Mouse (Mus musculus) liver, embryonic 11.5 days (tissue): ENCODE data around the gene Mmgt1. TPM values are rescaled to one million over a fixed set of nuclear protein-coding genes. Genes with fewer than 3 reads are reported as not detected.

Source experiments
- ATAC-seq: fragments of 200-750 bp; cut with Nextera tagmentation; replicated peaks from 2 replicates; pipeline ENCODE4 v1.8.0; 2017; ENCODE audit warnings: moderate number of reproducible peaks, mild to moderate bottlenecking, moderate TSS enrichment, moderate library complexity; ENCODE audit not compliant: low FRiP score
- DNase-seq: peaks from one replicate; pipeline ENCODE4 v3.0.0-alpha.2; 2017; ENCODE audit warnings: low spot score
- H3K27ac ChIP-seq: fragments of 300-500 bp; sonication (generic); 2 replicates; pipeline ENCODE4 v1.5.1; 2014; ENCODE audit warnings: mild to moderate bottlenecking, low read depth, low read length, control low read depth
- H3K27me3 ChIP-seq: fragments of 300-500 bp; sonication (generic); replicated peaks from 2 replicates; pipeline ENCODE4 v1.6.1; 2014; ENCODE audit warnings: low read length, mixed read lengths; ENCODE audit not compliant: control insufficient read depth, insufficient read depth
- H3K36me3 ChIP-seq: fragments of 300-500 bp; sonication (generic); 2 replicates; pipeline ENCODE4 v1.6.1; 2014; ENCODE audit warnings: mild to moderate bottlenecking, low read length, moderate library complexity, mixed read lengths; ENCODE audit not compliant: control insufficient read depth, insufficient read depth
- H3K4me1 ChIP-seq: fragments of 300-500 bp; sonication (generic); replicated peaks from 2 replicates; pipeline ENCODE4 v1.6.1; 2014; ENCODE audit warnings: low read length, mixed read lengths; ENCODE audit not compliant: control insufficient read depth, insufficient read depth
- H3K4me2 ChIP-seq: fragments of 300-500 bp; sonication (generic); 2 replicates; pipeline ENCODE4 v1.6.1; 2014; ENCODE audit warnings: mild to moderate bottlenecking, control low read depth, moderate library complexity
- H3K4me3 ChIP-seq: fragments of 300-500 bp; sonication (generic); 2 replicates; pipeline ENCODE4 v1.5.1; 2014; ENCODE audit warnings: low read depth, low read length, control low read depth
- H3K9ac ChIP-seq: fragments of 300-500 bp; sonication (generic); 2 replicates; pipeline ENCODE4 v1.6.1; 2014; ENCODE audit warnings: low read depth, low read length, control low read depth
- H3K9me3 ChIP-seq: fragments of 300-500 bp; sonication (generic); 2 replicates; pipeline ENCODE4 v1.6.1; 2016; ENCODE audit warnings: low read length, inconsistent platforms, mixed read lengths; ENCODE audit not compliant: control insufficient read depth
- WGBS: fragments of 180-500 bp; shearing (Covaris S2); extraction: QIAGEN DNeasy Blood & Tissue Kit; methylation state at CpG from one replicate; pipeline ENCODE4 v1.1.7; 2014; 5-methylcytosine and 5-hydroxymethylcytosine counted together
- polyA plus RNA-seq: library from polyadenylated mRNA; unstranded; fragments of >200 nt; fragmentation: Nextera tagmentation; extraction: Ambion mirVana; gene quantifications from 2 replicates; pipeline ENCODE4 v1.2.1, GENCODE M21; 2014

Mmgt1 gene
- 20.2 and 25.0 TPM in 2 replicates for polyA plus RNA-seq

GRCm38 (mm10) chrX:56597887-56598640 is at the start of gene Mmgt1:
Gene Mmgt1 (minus strand): TSS chrX:56598069.
- Histone ChIP-seq H3K4me2 (peak within 1 kb of the TSS; percentile 64), H3K36me3 (no peaks in the 10 kb centered on the region), H3K4me3 (peak within 1 kb of the TSS; percentile 77), H3K4me1 (0 out of 2 replicates have a peak, but pooled peaks cover 2% of the 10 kb centered on the region), H3K27me3 (no peaks in the 10 kb centered on the region), H3K9me3 (no peaks in the 10 kb centered on the region), H3K27ac (peak within 1 kb of the TSS; percentile 55; the same call in 1 of the 2 replicates), H3K9ac (peak within 1 kb of the TSS; percentile 85)
- 12% methylated on average over 44 of the region's 44 CpGs for WGBS
- DNase-seq: peak; percentile 81
- peak; percentile 98 for ATAC-seq

GRCm38 (mm10) chrX:56640066-56640465 is 42.2 kb upstream of the Mmgt1 start:
- Histone ChIP-seq H3K9me3 (no peaks in the 10 kb centered on the region), H3K9ac (no peak overlapping the region), H3K27me3 (no peaks in the 10 kb centered on the region), H3K27ac (no peak overlapping the region), H3K4me2 (no peak overlapping the region), H3K4me1 (no peaks in the 10 kb centered on the region), H3K36me3 (no peaks in the 10 kb centered on the region), H3K4me3 (no peak overlapping the region)
- 13% methylated on average over 1 of the region's 1 CpGs for WGBS
- DNase-seq (no peak), ATAC-seq (no peak)

- ATAC-seq (no peak), DNase-seq (no peak)
- WGBS: 89% methylated on average over 5 of the region's 5 CpGs
These were observed 38.3 kb upstream of the Mmgt1 start for GRCm38 (mm10) chrX:56636185-56636584.

GRCm38 (mm10) chrX:56615236-56615635 is 17.4 kb upstream of the Mmgt1 start:
- Histone ChIP-seq H3K36me3 (no peaks in the 10 kb centered on the region), H3K27ac (no peak overlapping the region; the same call in 1 of the 2 replicates), H3K9me3 (no peaks in the 10 kb centered on the region), H3K4me1 (no peaks in the 10 kb centered on the region), H3K9ac (no peak overlapping the region), H3K4me3 (no peak overlapping the region), H3K4me2 (no peak overlapping the region), H3K27me3 (no peaks in the 10 kb centered on the region)
- DNase-seq: no peak
- 68% methylated on average over 2 of the region's 2 CpGs for WGBS
- ATAC-seq: peak; percentile 68

More at GRCm38 (mm10) chrX:56636185-56636584, 38.3 kb upstream of the Mmgt1 start:
- no peak overlapping the region for H3K4me2 ChIP-seq
- H3K4me3 ChIP-seq: no peak overlapping the region
- no peak overlapping the region for H3K9ac ChIP-seq
- no peaks in the 10 kb centered on the region for H3K9me3 ChIP-seq
- no peak overlapping the region for H3K27ac ChIP-seq
- H3K36me3 ChIP-seq: no peaks in the 10 kb centered on the region
- no peaks in the 10 kb centered on the region for H3K27me3 ChIP-seq
- H3K4me1 ChIP-seq: no peaks in the 10 kb centered on the region

GRCm38 (mm10) chrX:56610318-56610694 is 12.4 kb upstream of the Mmgt1 start:
- Histone ChIP-seq H3K4me3 (peak overlapping the region; percentile 66), H3K9me3 (no peaks in the 10 kb centered on the region), H3K36me3 (no peaks in the 10 kb centered on the region), H3K27ac (0 out of 2 replicates have a peak overlapping the region, but pooled peaks have one; percentile 52), H3K27me3 (no peaks in the 10 kb centered on the region), H3K4me1 (peaks cover 2% of the 10 kb centered on the region; the same call in 1 of the 2 replicates), H3K9ac (peak overlapping the region; percentile 67), H3K4me2 (peak overlapping the region; percentile 68)
- DNase-seq: peak; percentile 38
- WGBS: 12% methylated on average over 13 of the region's 13 CpGs
- no peak for ATAC-seq

- Histone ChIP-seq H3K9me3 (no peaks in the 10 kb centered on the region), H3K4me1 (peaks cover 2% of the 10 kb centered on the region; the same call in 1 of the 2 replicates), H3K9ac (peak within 1 kb of the TSS; percentile 67), H3K27ac (peak within 1 kb of the TSS; percentile 52; the same call in 1 of the 2 replicates), H3K36me3 (no peaks in the 10 kb centered on the region), H3K4me3 (peak within 1 kb of the TSS; percentile 66), H3K4me2 (peak within 1 kb of the TSS; percentile 68), H3K27me3 (no peaks in the 10 kb centered on the region)
- WGBS: 8% methylated on average over 30 of the region's 50 CpGs
- DNase-seq: peak; percentile 60
- ATAC-seq: peak; percentile 93
These were observed 11.9 kb upstream of the Mmgt1 start, which contains the start of gene Slc9a6 for GRCm38 (mm10) chrX:56609623-56610317. Gene Slc9a6 (plus strand): TSS chrX:56609757.

GRCm38 (mm10) chrX:56609285-56609622 is 11.4 kb upstream of the Mmgt1 start:
- no peak overlapping the region for H3K27ac ChIP-seq
- no peaks in the 10 kb centered on the region for H3K27me3 ChIP-seq
- no peaks in the 10 kb centered on the region for H3K9me3 ChIP-seq
- H3K36me3 ChIP-seq: no peaks in the 10 kb centered on the region
- H3K4me2 ChIP-seq: peak overlapping the region; percentile 68
- ATAC-seq: peak; percentile 33
- no peak overlapping the region for H3K9ac ChIP-seq
- H3K4me3 ChIP-seq: peak overlapping the region; percentile 66
- DNase-seq: no peak
- peaks cover 2% of the 10 kb centered on the region; the same call in 1 of the 2 replicates for H3K4me1 ChIP-seq
- 18% methylated on average over 7 of the region's 7 CpGs for WGBS

- ATAC-seq (no peak), DNase-seq (no peak)
- Histone ChIP-seq H3K4me2 (peak overlapping the region; percentile 16; the same call in 1 of the 2 replicates), H3K27me3 (no peaks in the 10 kb centered on the region), H3K9me3 (no peaks in the 10 kb centered on the region), H3K36me3 (no peaks in the 10 kb centered on the region), H3K27ac (no peak overlapping the region; the same call in 1 of the 2 replicates), H3K9ac (no peak overlapping the region; the same call in 1 of the 2 replicates), H3K4me1 (peaks cover 2% of the 10 kb centered on the region; the same call in 1 of the 2 replicates), H3K4me3 (no peak overlapping the region)
- 42% methylated on average over 7 of the region's 7 CpGs for WGBS
These were observed 9.3 kb upstream of the Mmgt1 start for GRCm38 (mm10) chrX:56607032-56607710.
